Mouse (Mus musculus): ENCODE data around the gene Stab2.

Stab2 gene

GRCm38 (mm10) chr10:86990666-86991065, 17.2 kb downstream of the Stab2 start:
- DNase-seq (ENCODE audit: extremely low spot score, low read depth, low spot score): no peak

GRCm38 (mm10) chr10:86989838-86990237, 18.0 kb downstream of the Stab2 start:
- no peak for DNase-seq (ENCODE audit: extremely low spot score, low read depth, low spot score)

- no peak for DNase-seq (ENCODE audit: extremely low spot score, low read depth, low spot score)
These were observed 31.7 kb downstream of the Stab2 start for GRCm38 (mm10) chr10:86976001-86976726.

GRCm38 (mm10) chr10:86973276-86973675, 34.5 kb downstream of the Stab2 start:
- DNase-seq (ENCODE audit: extremely low spot score, low read depth, low spot score): no peak

- DNase-seq (ENCODE audit: extremely low spot score, low read depth, low spot score): no peak
These were observed 35.4 kb downstream of the Stab2 start for GRCm38 (mm10) chr10:86972503-86972826.

GRCm38 (mm10) chr10:86971680-86972502, 35.9 kb downstream of the Stab2 start:
- peak; percentile 57 for DNase-seq (ENCODE audit: extremely low spot score, low read depth, low spot score)

- DNase-seq (ENCODE audit: extremely low spot score, low read depth, low spot score): no peak
These were observed 38.5 kb downstream of the Stab2 start for GRCm38 (mm10) chr10:86969346-86969745.

GRCm38 (mm10) chr10:86961542-86962466, 46.0 kb downstream of the Stab2 start:
- no peak for DNase-seq (ENCODE audit: extremely low spot score, low read depth, low spot score)

GRCm38 (mm10) chr10:86955299-86955698, 52.5 kb downstream of the Stab2 start:
- no peak for DNase-seq (ENCODE audit: extremely low spot score, low read depth, low spot score)

GRCm38 (mm10) chr10:86952696-86953095, 55.1 kb downstream of the Stab2 start:
- DNase-seq (ENCODE audit: extremely low spot score, low read depth, low spot score): no peak

GRCm38 (mm10) chr10:86950806-86951205, 57.0 kb downstream of the Stab2 start:
- DNase-seq (ENCODE audit: extremely low spot score, low read depth, low spot score): no peak

- no peak for DNase-seq (ENCODE audit: extremely low spot score, low read depth, low spot score)
These were observed 57.9 kb downstream of the Stab2 start for GRCm38 (mm10) chr10:86949886-86950285.

GRCm38 (mm10) chr10:86947541-86947940, 60.3 kb downstream of the Stab2 start:
- DNase-seq (ENCODE audit: extremely low spot score, low read depth, low spot score): no peak

- no peak for DNase-seq (ENCODE audit: extremely low spot score, low read depth, low spot score)
These were observed 67.2 kb downstream of the Stab2 start for GRCm38 (mm10) chr10:86940591-86940990.

- DNase-seq (ENCODE audit: extremely low spot score, low read depth, low spot score): no peak
These were observed 73.4 kb downstream of the Stab2 start for GRCm38 (mm10) chr10:86934376-86934775.

- DNase-seq (ENCODE audit: extremely low spot score, low read depth, low spot score): no peak
These were observed 73.9 kb downstream of the Stab2 start for GRCm38 (mm10) chr10:86933906-86934305.

GRCm38 (mm10) chr10:86933180-86933695, 74.6 kb downstream of the Stab2 start:
- DNase-seq (ENCODE audit: extremely low spot score, low read depth, low spot score): no peak

- DNase-seq (ENCODE audit: extremely low spot score, low read depth, low spot score): no peak
These were observed 84.2 kb downstream of the Stab2 start for GRCm38 (mm10) chr10:86923602-86924001.

- DNase-seq (ENCODE audit: extremely low spot score, low read depth, low spot score): no peak
These were observed 92.2 kb downstream of the Stab2 start for GRCm38 (mm10) chr10:86915595-86915994.

- no peak for DNase-seq (ENCODE audit: extremely low spot score, low read depth, low spot score)
These were observed 99.3 kb downstream of the Stab2 start for GRCm38 (mm10) chr10:86908562-86908961.

GRCm38 (mm10) chr10:86907043-86907442, 100.8 kb downstream of the Stab2 start:
- no peak for DNase-seq (ENCODE audit: extremely low spot score, low read depth, low spot score)
